Mouse (Mus musculus) liver, embryonic 11.5 days (tissue): ENCODE results near the gene Scfd2. TPM values are rescaled to one million over a fixed set of nuclear protein-coding genes. Genes with fewer than 3 reads are reported as not detected.

Experiments used
- ATAC-seq: fragments of 200-750 bp; cut with Nextera tagmentation; replicated peaks from 2 replicates; pipeline ENCODE4 v1.8.0; 2017; ENCODE audit warnings: moderate number of reproducible peaks, mild to moderate bottlenecking, moderate TSS enrichment, moderate library complexity; ENCODE audit not compliant: low FRiP score
- DNase-seq: peaks from one replicate; pipeline ENCODE4 v3.0.0-alpha.2; 2017; ENCODE audit warnings: low spot score
- H3K27ac ChIP-seq: fragments of 300-500 bp; sonication (generic); 2 replicates; pipeline ENCODE4 v1.5.1; 2014; ENCODE audit warnings: mild to moderate bottlenecking, low read depth, low read length, control low read depth
- H3K27me3 ChIP-seq: fragments of 300-500 bp; sonication (generic); replicated peaks from 2 replicates; pipeline ENCODE4 v1.6.1; 2014; ENCODE audit warnings: low read length, mixed read lengths; ENCODE audit not compliant: control insufficient read depth, insufficient read depth
- H3K36me3 ChIP-seq: fragments of 300-500 bp; sonication (generic); 2 replicates; pipeline ENCODE4 v1.6.1; 2014; ENCODE audit warnings: mild to moderate bottlenecking, low read length, moderate library complexity, mixed read lengths; ENCODE audit not compliant: control insufficient read depth, insufficient read depth
- H3K4me1 ChIP-seq: fragments of 300-500 bp; sonication (generic); replicated peaks from 2 replicates; pipeline ENCODE4 v1.6.1; 2014; ENCODE audit warnings: low read length, mixed read lengths; ENCODE audit not compliant: control insufficient read depth, insufficient read depth
- H3K4me2 ChIP-seq: fragments of 300-500 bp; sonication (generic); 2 replicates; pipeline ENCODE4 v1.6.1; 2014; ENCODE audit warnings: mild to moderate bottlenecking, control low read depth, moderate library complexity
- H3K4me3 ChIP-seq: fragments of 300-500 bp; sonication (generic); 2 replicates; pipeline ENCODE4 v1.5.1; 2014; ENCODE audit warnings: low read depth, low read length, control low read depth
- H3K9ac ChIP-seq: fragments of 300-500 bp; sonication (generic); 2 replicates; pipeline ENCODE4 v1.6.1; 2014; ENCODE audit warnings: low read depth, low read length, control low read depth
- H3K9me3 ChIP-seq: fragments of 300-500 bp; sonication (generic); 2 replicates; pipeline ENCODE4 v1.6.1; 2016; ENCODE audit warnings: low read length, inconsistent platforms, mixed read lengths; ENCODE audit not compliant: control insufficient read depth
- WGBS: fragments of 180-500 bp; shearing (Covaris S2); extraction: QIAGEN DNeasy Blood & Tissue Kit; methylation state at CpG from one replicate; pipeline ENCODE4 v1.1.7; 2014; 5-methylcytosine and 5-hydroxymethylcytosine counted together
- polyA plus RNA-seq: library from polyadenylated mRNA; unstranded; fragments of >200 nt; fragmentation: Nextera tagmentation; extraction: Ambion mirVana; gene quantifications from 2 replicates; pipeline ENCODE4 v1.2.1, GENCODE M21; 2014

The Scfd2 gene
- polyA plus RNA-seq, 1 experiment from 2014 or later = 20.7 TPM

- ATAC-seq = no peak
- no peaks in the 10 kb centered on the region for H3K9me3 ChIP-seq
- H3K4me3 ChIP-seq = no peak overlapping the region
- no peaks in the 10 kb centered on the region for H3K4me1 ChIP-seq
- H3K4me2 ChIP-seq = no peak overlapping the region
- no peaks in the 10 kb centered on the region for H3K36me3 ChIP-seq
- no peak overlapping the region for H3K9ac ChIP-seq
- no peaks in the 10 kb centered on the region for H3K27me3 ChIP-seq
- DNase-seq = no peak
- H3K27ac ChIP-seq = no peak overlapping the region
- 83% methylated on average over 7 of the region's 7 CpGs for WGBS
Measured at GRCm38 (mm10) chr5:74279673-74280072, 251.9 kb downstream of the Scfd2 start.

GRCm38 (mm10) chr5:74278428-74278827 lies 253.1 kb downstream of the Scfd2 start:
- no peak overlapping the region for H3K4me2 ChIP-seq
- H3K9ac ChIP-seq = no peak overlapping the region
- H3K4me1 ChIP-seq = no peaks in the 10 kb centered on the region
- no peak overlapping the region for H3K4me3 ChIP-seq
- no peaks in the 10 kb centered on the region for H3K9me3 ChIP-seq
- 81% methylated on average over 7 of the region's 7 CpGs for WGBS
- no peaks in the 10 kb centered on the region for H3K27me3 ChIP-seq
- ATAC-seq (no peak), DNase-seq (no peak)
- H3K27ac ChIP-seq = no peak overlapping the region
- H3K36me3 ChIP-seq = no peaks in the 10 kb centered on the region

- Histone ChIP-seq H3K9me3 (no peaks in the 10 kb centered on the region), H3K4me1 (no peaks in the 10 kb centered on the region), H3K27me3 (no peaks in the 10 kb centered on the region), H3K9ac (no peak overlapping the region), H3K4me3 (no peak overlapping the region), H3K4me2 (no peak overlapping the region), H3K27ac (no peak overlapping the region), H3K36me3 (no peaks in the 10 kb centered on the region)
- peak; percentile 83 for DNase-seq
- no peak for ATAC-seq
- WGBS = 5% methylated on average over 3 of the region's 3 CpGs
Measured at GRCm38 (mm10) chr5:74277712-74278111, 253.8 kb downstream of the Scfd2 start.

GRCm38 (mm10) chr5:74277216-74277615 lies 254.3 kb downstream of the Scfd2 start:
- Histone ChIP-seq H3K9ac (no peak overlapping the region), H3K27ac (no peak overlapping the region)
- no peak for ATAC-seq

GRCm38 (mm10) chr5:74273313-74273712 lies 258.2 kb downstream of the Scfd2 start:
- ATAC-seq = no peak

More at GRCm38 (mm10) chr5:74277216-74277615, 254.3 kb downstream of the Scfd2 start:
- WGBS = 79% methylated on average over 5 of the region's 5 CpGs
- H3K4me3 ChIP-seq = no peak overlapping the region
- H3K9me3 ChIP-seq = no peaks in the 10 kb centered on the region
- no peaks in the 10 kb centered on the region for H3K4me1 ChIP-seq
- H3K36me3 ChIP-seq = no peaks in the 10 kb centered on the region
- H3K4me2 ChIP-seq = no peak overlapping the region
- DNase-seq = no peak
- H3K27me3 ChIP-seq = no peaks in the 10 kb centered on the region

GRCm38 (mm10) chr5:74267736-74268369 lies 263.7 kb downstream of the Scfd2 start:
- Histone ChIP-seq H3K4me1 (peaks cover 8% of the 10 kb centered on the region), H3K27ac (no peak overlapping the region), H3K9me3 (no peaks in the 10 kb centered on the region), H3K36me3 (no peaks in the 10 kb centered on the region), H3K4me2 (no peak overlapping the region), H3K9ac (no peak overlapping the region), H3K4me3 (no peak overlapping the region), H3K27me3 (no peaks in the 10 kb centered on the region)
- no peak for DNase-seq
- 75% methylated on average over 5 of the region's 5 CpGs for WGBS
- ATAC-seq = no peak

More at GRCm38 (mm10) chr5:74273313-74273712, 258.2 kb downstream of the Scfd2 start:
- H3K9me3 ChIP-seq = no peaks in the 10 kb centered on the region
- DNase-seq = no peak
- no peak overlapping the region for H3K9ac ChIP-seq
- H3K4me3 ChIP-seq = no peak overlapping the region
- WGBS = 62% methylated on average over 3 of the region's 3 CpGs
- H3K4me2 ChIP-seq = no peak overlapping the region
- H3K4me1 ChIP-seq = no peaks in the 10 kb centered on the region
- H3K36me3 ChIP-seq = no peaks in the 10 kb centered on the region
- no peak overlapping the region for H3K27ac ChIP-seq
- H3K27me3 ChIP-seq = no peaks in the 10 kb centered on the region

GRCm38 (mm10) chr5:74267196-74267595 lies 264.4 kb downstream of the Scfd2 start:
- DNase-seq (no peak), ATAC-seq (no peak)
- no peak overlapping the region for H3K27ac ChIP-seq
- 83% methylated on average over 1 of the region's 1 CpGs for WGBS
- H3K9me3 ChIP-seq = no peaks in the 10 kb centered on the region
- H3K36me3 ChIP-seq = no peaks in the 10 kb centered on the region
- H3K4me2 ChIP-seq = no peak overlapping the region
- no peak overlapping the region for H3K4me3 ChIP-seq
- H3K9ac ChIP-seq = no peak overlapping the region
- peaks cover 11% of the 10 kb centered on the region for H3K4me1 ChIP-seq
- H3K27me3 ChIP-seq = no peaks in the 10 kb centered on the region

- 69% methylated on average over 5 of the region's 5 CpGs for WGBS
- peaks cover 15% of the 10 kb centered on the region for H3K4me1 ChIP-seq
- no peak for ATAC-seq
Measured at GRCm38 (mm10) chr5:74266476-74266819, 265.1 kb downstream of the Scfd2 start.

More at GRCm38 (mm10) chr5:74266476-74266819, 265.1 kb downstream of the Scfd2 start:
- no peak overlapping the region for H3K27ac ChIP-seq
- H3K36me3 ChIP-seq = no peaks in the 10 kb centered on the region
- no peak overlapping the region for H3K9ac ChIP-seq
- DNase-seq = no peak
- no peaks in the 10 kb centered on the region for H3K9me3 ChIP-seq
- no peaks in the 10 kb centered on the region for H3K27me3 ChIP-seq
- no peak overlapping the region for H3K4me3 ChIP-seq
- no peak overlapping the region for H3K4me2 ChIP-seq
